Mouse (Mus musculus) brown adipose tissue, adult 24 weeks (tissue): ENCODE data around the gene Usp24. TPM values are rescaled to one million over a fixed set of nuclear protein-coding genes. Genes with fewer than 3 reads are reported as not detected.

Experiments used
- H3K27ac ChIP-seq: fragments of 200-500 bp; replicated peaks from 2 replicates; pipeline ENCODE4 v1.5.1; 2012; ENCODE audit warnings: low read depth, mild to moderate bottlenecking, low read length
- H3K4me1 ChIP-seq: fragments of 200-500 bp; 2 replicates; pipeline ENCODE4 v1.6.1; 2012; ENCODE audit warnings: low read length, mixed read lengths; ENCODE audit not compliant: control insufficient read depth, insufficient read depth, insufficient read length
- H3K4me3 ChIP-seq: fragments of 200-500 bp; 2 replicates; pipeline ENCODE4 v1.5.1; 2012; ENCODE audit warnings: low read depth, mild to moderate bottlenecking, low read length, moderate library complexity; ENCODE audit not compliant: insufficient read depth
- polyA plus RNA-seq: library from polyadenylated mRNA; stranded (reverse); fragments of >200 nt; gene quantifications from 2 replicates; pipeline ENCODE4 v1.2.4, GENCODE M21; 2012; ENCODE audit not compliant: missing spikeins, insufficient read depth, insufficient read length

Usp24 gene
- polyA plus RNA-seq, 1 experiment, result 17.2 TPM

DNA sequence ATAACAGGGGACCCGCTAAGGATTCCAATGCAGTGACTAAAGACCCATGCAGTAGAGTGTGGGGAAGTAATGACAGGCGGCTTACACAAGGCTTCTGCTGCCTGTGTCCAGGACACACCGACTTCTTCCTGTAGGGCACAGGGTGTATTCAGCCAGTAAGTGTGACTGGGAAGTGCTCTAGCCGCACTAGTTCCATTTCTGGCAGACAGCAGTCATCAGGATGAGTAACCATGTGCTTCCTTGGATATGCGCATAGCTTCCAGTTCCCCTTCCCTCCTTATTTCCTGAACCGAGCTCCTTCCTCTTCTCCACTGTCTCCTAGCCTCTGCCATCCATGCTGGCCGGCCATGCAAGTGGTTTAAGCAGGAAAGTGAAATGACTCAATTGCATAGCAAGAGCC is 113.1 kb downstream of the Usp24 start:
- Histone ChIP-seq H3K4me3 (no peak overlapping the region), H3K4me1 (no peaks in the 10 kb centered on the region), H3K27ac (no peak overlapping the region)

DNA sequence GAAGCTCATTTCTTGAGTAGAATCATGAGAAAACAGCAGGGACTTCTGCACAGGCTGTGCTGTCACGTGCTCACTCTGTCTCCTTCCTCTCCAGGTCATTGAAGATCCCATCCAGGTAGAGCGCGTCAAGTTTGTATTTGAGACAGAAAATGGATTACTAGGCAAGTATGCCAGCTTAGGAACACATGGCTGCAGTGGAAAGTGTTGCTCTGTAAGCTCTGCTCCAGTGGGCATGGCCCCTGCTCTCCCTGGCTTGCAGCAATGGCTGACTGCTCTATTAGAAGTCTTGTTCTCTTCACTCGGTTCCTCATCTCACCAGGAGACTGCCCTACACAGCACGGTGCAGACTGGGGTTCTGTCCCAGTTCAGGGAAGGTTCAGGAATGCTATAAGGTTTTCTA is 114.4 kb downstream of the Usp24 start:
- no peaks in the 10 kb centered on the region for H3K4me1 ChIP-seq
- H3K27ac ChIP-seq, result no peak overlapping the region
- H3K4me3 ChIP-seq, result no peak overlapping the region

DNA sequence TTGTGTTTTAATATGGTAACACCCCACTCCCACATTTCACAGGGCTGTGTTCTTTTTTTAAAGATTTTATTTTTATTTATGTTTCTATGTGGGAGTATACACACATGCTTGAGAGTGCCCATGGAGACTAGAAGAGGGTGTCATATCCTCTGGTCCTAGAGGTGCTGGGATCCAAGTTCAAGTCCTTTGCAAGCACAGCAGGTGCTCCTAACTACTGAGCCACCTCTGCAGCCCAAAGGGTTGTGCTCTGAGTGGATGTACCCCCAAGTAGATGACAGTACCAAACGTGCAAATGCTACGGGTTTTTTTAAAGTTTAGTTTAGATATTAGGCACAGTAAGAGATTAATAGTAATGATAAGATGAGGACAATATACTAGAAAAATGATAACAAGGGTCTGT is 119.4 kb downstream of the Usp24 start:
- H3K4me3 ChIP-seq, result no peak overlapping the region
- H3K27ac ChIP-seq, result no peak overlapping the region
- no peaks in the 10 kb centered on the region for H3K4me1 ChIP-seq

DNA sequence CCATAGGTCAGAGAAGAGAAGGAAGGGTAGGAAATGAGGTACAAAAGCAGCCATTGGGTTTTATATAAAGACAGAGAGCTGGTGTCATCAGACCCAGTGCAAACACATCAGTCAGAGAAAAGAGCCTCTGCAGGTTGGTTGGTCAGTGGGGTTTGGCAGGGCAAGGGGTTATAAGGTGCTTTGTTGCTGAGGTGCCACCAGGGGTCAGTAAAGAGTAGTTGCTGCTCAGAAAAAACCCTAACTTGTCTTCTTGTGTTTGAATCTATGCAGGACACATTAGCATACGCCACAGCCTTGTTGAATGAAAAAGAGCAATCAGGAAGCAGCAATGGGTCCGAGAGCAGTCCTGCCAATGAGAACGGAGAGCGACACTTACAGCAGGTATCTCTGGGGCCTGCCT is 120.5 kb downstream of the Usp24 start:
- H3K4me1 ChIP-seq, result no peaks in the 10 kb centered on the region
- no peak overlapping the region for H3K4me3 ChIP-seq
- H3K27ac ChIP-seq, result no peak overlapping the region

DNA sequence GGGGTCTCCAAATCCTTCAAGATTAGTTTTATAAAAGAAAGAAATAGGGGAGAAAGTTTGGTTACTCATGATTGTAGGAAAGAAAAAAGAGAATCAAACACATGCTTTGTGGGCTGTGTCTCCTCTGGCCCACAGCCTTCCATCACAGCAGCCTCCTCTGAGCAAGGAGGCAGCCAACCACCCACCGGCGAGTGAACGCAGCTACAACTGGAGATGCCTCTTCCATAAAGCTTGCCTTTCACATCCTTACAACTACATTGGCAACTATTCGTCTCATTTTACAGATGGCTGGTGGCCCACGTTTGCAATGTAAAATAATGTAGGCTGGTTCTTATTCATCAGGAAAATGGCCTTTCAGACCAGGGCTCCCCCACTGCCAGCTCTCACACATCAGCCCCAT is 121.2 kb downstream of the Usp24 start:
- Histone ChIP-seq H3K27ac (no peak overlapping the region), H3K4me1 (no peaks in the 10 kb centered on the region), H3K4me3 (no peak overlapping the region)

DNA sequence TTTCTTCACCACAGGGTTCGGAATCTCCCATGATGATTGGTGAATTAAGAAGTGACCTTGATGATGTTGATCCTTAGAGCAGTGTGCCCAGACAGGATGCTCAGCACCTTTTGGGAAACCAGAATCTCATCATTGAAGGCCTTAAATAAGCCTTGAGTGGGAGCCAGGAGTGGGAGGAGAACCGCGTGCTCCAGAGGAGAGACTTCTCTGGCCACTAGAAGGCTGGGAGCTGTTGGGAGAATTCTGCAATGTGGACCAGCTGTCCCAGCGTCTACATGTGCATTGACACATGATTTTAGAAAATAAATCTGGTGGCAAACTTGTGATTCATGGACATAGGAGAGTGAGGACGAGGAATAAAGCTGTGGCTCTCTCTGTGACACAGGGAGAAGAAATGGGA is 122.8 kb downstream of the Usp24 start:
- no peak overlapping the region for H3K27ac ChIP-seq
- H3K4me1 ChIP-seq, result no peaks in the 10 kb centered on the region
- no peak overlapping the region for H3K4me3 ChIP-seq

DNA sequence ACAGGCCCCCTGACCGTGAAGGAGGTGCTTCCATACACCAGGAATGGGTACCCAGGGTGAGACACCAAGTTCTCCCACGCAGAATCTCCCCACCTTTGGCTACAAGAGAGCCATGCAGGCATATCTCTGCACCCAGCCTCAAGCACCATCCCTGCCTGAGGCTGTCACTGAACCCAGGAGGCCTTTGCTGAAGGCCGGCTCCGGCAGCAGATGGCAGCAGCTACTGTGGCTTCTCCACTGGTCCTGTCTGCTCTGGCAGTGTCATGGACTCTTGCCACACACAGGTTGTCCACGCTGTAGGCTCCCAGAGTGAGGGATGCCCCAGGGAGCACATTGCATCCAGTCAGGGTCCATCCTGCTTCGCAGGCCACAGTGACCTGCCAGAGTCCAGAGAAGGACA is 127.2 kb downstream of the Usp24 start:
- Histone ChIP-seq H3K4me3 (no peak overlapping the region), H3K27ac (no peak overlapping the region), H3K4me1 (no peaks in the 10 kb centered on the region)

DNA sequence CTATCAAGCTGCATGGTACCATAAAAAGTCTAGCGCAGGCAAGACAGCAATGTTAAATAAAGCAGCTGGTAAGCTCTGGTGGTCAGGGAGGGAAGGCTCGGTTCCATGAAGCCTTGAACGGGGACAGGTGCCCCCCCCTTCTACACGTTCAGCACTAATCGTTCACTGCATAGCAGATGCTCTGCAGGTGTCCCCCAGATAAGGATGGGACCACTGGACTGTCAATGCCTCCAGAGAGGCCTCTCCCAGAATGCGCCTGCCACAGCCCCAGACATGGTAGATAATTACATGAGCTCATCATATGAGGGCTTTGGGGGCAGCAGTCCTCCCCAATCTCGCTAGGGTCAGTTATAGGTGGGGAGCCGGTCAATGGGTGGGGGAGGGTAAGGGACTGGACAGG is 133.3 kb downstream of the Usp24 start:
- Histone ChIP-seq H3K4me1 (no peaks in the 10 kb centered on the region), H3K4me3 (no peak overlapping the region), H3K27ac (no peak overlapping the region)

DNA sequence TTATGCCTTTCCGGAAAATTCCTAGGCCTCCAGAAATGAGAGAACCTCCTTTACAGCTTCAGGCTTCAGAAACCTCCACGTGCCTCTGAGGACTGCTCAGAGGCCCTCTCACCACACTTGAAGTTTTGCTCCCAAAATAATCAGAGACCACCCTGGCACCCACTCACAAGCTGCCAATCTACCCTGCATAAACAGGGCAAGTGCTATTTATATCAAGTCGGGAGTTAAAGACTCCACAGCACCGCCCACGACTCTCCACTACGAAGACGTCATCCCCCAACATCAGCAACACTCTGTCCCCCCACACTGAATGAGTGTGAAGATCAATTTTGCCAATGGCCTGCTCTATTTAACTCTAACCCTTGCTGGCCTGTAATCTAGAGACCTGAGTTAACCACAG is 136.4 kb downstream of the Usp24 start:
- H3K4me3 ChIP-seq, result no peak overlapping the region
- no peaks in the 10 kb centered on the region for H3K4me1 ChIP-seq
- no peak overlapping the region for H3K27ac ChIP-seq

DNA sequence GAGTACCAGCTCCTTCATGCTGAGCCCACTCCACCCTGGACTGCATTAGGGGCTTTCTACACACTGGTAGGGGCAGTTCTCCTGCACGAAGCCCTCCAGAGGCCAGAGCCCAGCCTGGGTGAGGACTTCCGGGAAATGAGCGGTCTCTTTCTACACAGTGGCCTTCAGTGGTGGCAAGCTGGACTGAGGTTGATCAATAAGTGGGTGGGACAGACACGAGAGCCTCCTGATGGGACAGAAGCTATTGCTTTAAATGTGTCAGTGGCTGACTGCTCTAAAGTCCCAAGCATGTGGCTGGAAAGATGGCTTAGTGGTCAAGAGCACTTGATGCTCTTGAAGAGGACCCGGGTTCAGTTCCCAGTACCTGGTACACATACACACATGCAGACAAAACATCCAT is 137.1 kb downstream of the Usp24 start:
- H3K4me3 ChIP-seq, result no peak overlapping the region
- no peaks in the 10 kb centered on the region for H3K4me1 ChIP-seq
- H3K27ac ChIP-seq, result no peak overlapping the region

DNA sequence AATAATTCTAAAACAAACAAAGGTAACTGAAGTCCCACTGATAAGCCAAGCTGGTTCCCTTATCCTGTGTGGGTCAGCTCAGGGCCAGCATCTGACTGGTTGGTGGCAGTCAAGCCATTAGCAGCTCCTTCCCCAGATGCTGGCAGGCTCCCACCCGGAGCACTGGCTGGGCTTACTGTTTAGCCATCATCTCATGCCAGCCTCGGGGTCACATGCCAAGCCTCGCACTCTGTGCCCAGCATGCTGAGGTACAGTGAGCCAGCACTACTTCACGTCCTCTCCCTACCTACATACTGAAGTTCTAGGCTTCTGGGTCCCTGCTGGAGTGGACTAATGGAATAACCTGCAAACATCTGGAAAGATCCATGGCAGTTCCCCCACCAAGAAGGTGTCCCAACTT is 137.5 kb downstream of the Usp24 start:
- H3K4me3 ChIP-seq, result no peak overlapping the region
- H3K27ac ChIP-seq, result no peak overlapping the region
- H3K4me1 ChIP-seq, result no peaks in the 10 kb centered on the region

DNA sequence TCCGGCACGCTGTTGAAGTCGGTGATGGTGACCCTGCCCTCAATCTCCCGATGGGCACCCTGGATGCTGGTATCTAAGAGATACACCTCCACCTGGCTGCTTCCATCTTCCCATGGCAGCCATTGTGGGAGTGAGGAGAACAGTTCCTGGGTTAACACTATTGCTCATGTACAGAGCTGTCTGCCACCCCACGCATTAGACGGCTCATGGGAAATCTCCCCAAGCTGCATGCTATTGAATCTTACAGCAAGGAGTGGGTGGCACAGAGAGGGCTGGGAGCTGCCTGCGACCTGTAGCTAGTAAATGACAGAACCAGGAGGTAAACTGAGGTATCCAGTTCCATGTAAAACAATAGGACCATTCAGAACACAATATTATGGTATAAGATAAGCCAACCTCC is 138.5 kb downstream of the Usp24 start:
- no peak overlapping the region for H3K4me3 ChIP-seq
- no peak overlapping the region for H3K27ac ChIP-seq
- no peaks in the 10 kb centered on the region for H3K4me1 ChIP-seq

DNA sequence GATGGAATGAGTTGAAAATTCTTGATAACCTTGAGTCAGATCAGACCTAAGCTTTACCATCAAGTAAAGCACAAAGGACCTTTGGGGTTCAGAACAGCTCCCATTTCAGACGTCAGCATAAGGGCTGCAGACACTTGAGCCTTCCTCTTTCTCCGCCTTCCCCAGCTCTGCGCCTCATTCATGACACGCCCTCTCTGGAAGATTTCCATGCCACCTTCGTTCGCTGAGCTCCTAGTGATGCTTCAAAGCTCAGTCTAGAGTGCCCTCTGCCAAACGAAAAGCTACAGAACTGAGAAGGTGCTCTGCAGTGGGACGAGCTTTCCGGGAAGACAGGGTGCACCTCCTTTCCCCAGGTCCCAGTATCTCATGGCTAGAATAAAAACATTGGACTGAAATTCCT is 146.0 kb downstream of the Usp24 start:
- Histone ChIP-seq H3K27ac (no peak overlapping the region), H3K4me1 (no peaks in the 10 kb centered on the region), H3K4me3 (no peak overlapping the region)

DNA sequence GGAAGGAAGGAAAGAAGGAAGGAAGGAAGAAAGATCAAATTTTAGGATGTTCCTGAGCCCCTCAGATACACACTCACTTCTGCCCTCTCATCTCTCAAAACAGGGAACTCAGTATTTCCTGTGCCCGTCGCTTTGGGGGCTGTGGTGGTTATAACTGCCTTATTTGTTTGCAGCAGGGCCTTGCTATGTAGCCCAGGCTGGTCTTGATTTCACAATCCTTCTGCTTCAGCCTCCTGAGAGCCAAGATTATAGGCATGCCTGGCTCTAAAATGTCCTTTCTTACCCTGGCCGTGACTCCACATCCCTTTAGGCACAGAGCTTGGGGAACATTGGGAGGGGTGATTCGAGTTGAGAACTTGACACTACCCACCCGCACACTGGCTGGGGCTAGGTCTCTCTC is 146.5 kb downstream of the Usp24 start:
- no peak overlapping the region for H3K4me3 ChIP-seq
- H3K4me1 ChIP-seq, result no peaks in the 10 kb centered on the region
- no peak overlapping the region for H3K27ac ChIP-seq

DNA sequence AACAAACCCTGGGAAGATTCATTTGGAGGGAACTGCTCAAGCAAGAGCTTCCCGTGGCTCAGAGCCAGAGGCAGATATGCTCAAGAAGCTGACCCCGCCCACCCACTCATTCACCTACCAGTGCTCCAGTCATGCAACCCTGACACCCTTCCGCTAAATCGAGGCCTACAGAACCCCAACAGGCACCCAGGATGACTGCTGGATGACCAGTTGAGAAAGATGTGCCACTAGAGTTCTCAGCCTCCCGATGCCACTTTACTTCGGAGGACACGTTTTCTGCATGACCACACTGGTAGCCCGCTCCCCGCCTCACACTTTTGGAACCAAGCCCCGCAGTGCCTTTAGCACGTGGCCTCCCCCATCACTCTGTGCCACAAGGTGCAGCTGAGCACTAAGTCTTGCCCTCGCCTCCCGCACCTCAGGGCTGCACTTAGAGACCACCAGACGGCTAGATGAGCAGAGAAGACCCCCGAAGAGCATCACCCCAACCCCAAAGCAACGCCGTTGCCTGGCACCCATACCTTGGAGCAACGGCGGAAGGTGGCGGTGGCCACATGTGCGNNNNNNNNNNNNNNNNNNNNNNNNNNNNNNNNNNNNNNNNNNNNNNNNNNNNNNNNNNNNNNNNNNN is 147.3 kb downstream of the Usp24 start:
- Histone ChIP-seq H3K4me3 (0 out of 2 replicates have a peak overlapping the region, but pooled peaks have one; percentile 16), H3K4me1 (no peaks in the 10 kb centered on the region), H3K27ac (no peak overlapping the region)

DNA sequence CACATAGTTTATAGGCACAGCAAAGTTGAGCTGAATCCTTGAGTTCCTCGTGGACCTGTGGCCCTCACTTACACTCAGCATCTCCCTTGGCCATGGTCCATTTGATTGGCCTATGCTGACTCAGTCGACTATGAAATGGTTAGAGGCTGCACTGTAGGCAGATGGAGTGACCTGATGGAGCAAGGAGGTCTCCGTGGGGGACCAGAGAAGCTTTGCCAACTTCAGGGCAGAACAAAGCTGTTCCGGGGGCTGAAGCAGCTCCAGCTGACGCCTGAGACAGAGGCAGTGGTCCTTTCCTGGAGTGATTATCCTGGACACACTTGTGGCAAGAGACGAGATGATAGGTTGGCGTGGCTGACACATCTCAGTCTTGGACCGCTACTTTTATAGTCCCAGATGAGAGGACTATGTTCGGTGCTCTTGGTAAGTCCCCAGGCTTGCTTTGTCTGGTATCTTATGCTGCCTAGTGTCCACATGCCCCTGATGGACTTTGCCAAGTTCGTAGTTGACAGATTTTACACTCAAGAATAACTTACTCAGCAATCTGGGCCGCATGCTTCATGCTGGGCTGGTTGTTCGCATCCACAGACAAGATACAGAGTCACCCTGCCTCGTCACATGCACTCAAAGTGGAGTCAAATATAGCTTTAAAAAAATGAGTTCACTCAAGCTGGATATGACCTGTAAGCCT is 151.6 kb downstream of the Usp24 start:
- Histone ChIP-seq H3K4me3 (no peak overlapping the region), H3K4me1 (no peaks in the 10 kb centered on the region), H3K27ac (no peak overlapping the region)
